27 mouse cellular contexts compared by ENCODE assay signal in the genomic region with DNA sequence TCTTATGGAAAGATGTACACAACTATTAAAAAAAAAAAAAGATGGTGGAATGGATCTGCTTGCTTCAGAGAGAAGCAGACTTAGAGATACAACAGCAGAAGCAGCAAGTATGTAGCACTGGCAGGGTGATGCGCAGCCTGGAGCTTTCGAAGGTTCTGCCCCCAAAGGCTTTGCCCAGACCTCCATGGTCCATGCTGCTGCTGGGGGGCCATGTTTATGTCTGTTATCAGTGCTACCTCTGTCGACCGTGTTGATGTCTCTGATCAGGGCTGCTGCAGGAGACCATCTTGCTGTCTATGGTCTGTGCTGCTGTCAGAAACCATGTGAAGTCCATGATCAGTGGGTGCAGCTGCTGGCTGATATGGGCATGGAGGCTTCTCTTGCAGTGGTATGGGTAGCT.
DNase-seq lines count a peak whose midpoint lies in the region; ATAC-seq and TF ChIP-seq lines count a peak whose summit lies in the region.
"Had no signal": no experiment of that assay in that cellular context is flagged by ENCODE, and none has a peak within 500 bp of the region (broad histone marks: within the 10 kb centered on the region; RNA-seq: fewer than 3 reads in every experiment).

No protein-coding gene starts in this region.

- DNase-seq in heart, adult 11 months: peak; percentile 64
- peak; percentile 35 for DNase-seq in intestine, embryonic 14.5 days (ENCODE audit: low spot score)
- peak; percentile 12 for DNase-seq in midbrain, embryonic 11.5 days (ENCODE audit: low spot score, missing footprints)
- no peak for DNase-seq in midbrain, postnatal 0 days (ENCODE audit: low spot score)
- DNase-seq in adrenal gland, postnatal 10 days: no peak
- DNase-seq: adrenal gland, adult 8-10 months; adrenal gland, postnatal 25 days; B cell, adult 2 months; cerebellum, adult 11 months; cerebellum, adult 18-20 months; cerebellum, adult 8-10 months; cerebellum, adult 9-11 months; cerebellum, postnatal 14 days; cerebellum, postnatal 36 days; embryo, embryonic 11 days had no signal

- H3K9ac ChIP-seq in heart, embryonic 12.5 days: no peak overlapping the region
- no peak overlapping the region for H3K9ac ChIP-seq in intestine, embryonic 14.5 days (ENCODE audit: low read length)
- H3K9ac ChIP-seq in intestine, postnatal 0 days (ENCODE audit: low read depth, low read length): no peak overlapping the region
- H3K9ac ChIP-seq in midbrain, embryonic 11.5 days (ENCODE audit: low read length): no peak overlapping the region
- H3K9ac ChIP-seq in midbrain, postnatal 0 days (replicated peaks; ENCODE audit: low read length, poor library complexity, severe bottlenecking): no peak overlapping the region
- H3K9ac ChIP-seq: embryonic facial prominence, embryonic 13.5 days; embryonic facial prominence, embryonic 15.5 days; forebrain, embryonic 12.5 days had no signal

- no peak overlapping the region for H3K27ac ChIP-seq in heart, embryonic 12.5 days (ENCODE audit: poor library complexity, severe bottlenecking)
- no peak overlapping the region for H3K27ac ChIP-seq in intestine, embryonic 14.5 days (ENCODE audit: low read depth)
- no peak overlapping the region for H3K27ac ChIP-seq in intestine, postnatal 0 days (ENCODE audit: low read depth, low read length)
- H3K27ac ChIP-seq in midbrain, embryonic 11.5 days (ENCODE audit: low read depth, low read length): no peak overlapping the region
- no peak overlapping the region for H3K27ac ChIP-seq in midbrain, postnatal 0 days (ENCODE audit: low read depth, low read length)
- H3K27ac ChIP-seq: embryonic facial prominence, embryonic 13.5 days; embryonic facial prominence, embryonic 15.5 days; forebrain, embryonic 10.5 days; forebrain, embryonic 12.5 days had no signal

- no peak for ATAC-seq in heart, embryonic 12.5 days (ENCODE audit: insufficient number of reproducible peaks, low FRiP score)
- ATAC-seq in intestine, embryonic 14.5 days (replicated peaks; ENCODE audit: low FRiP score, low TSS enrichment, low read depth): no peak
- ATAC-seq in intestine, postnatal 0 days: no peak
- no peak for ATAC-seq in midbrain, embryonic 11.5 days (ENCODE audit: low FRiP score)
- no peak for ATAC-seq in midbrain, postnatal 0 days (ENCODE audit: low FRiP score)
- ATAC-seq: activated CD4-positive, CD25-positive, alpha-beta regulatory T cell, adult 4 months; CD4-positive, CD25-positive, alpha-beta regulatory T cell, adult 4 months; forebrain, embryonic 14.5 days; Patski had no signal

- WGBS in heart, embryonic 12.5 days: 65% methylated on average over 4 of the region's 4 CpGs
- 84% methylated on average over 4 of the region's 4 CpGs for WGBS in intestine, embryonic 14.5 days
- WGBS in intestine, postnatal 0 days: 82% methylated on average over 4 of the region's 4 CpGs
- whole genome bisulfite sequencing in midbrain, embryonic 11.5 days: 93% methylated on average over 4 of the region's 4 CpGs
- WGBS in midbrain, postnatal 0 days: 92% methylated on average over 4 of the region's 4 CpGs

- H3K27me3 ChIP-seq in heart, embryonic 12.5 days (replicated peaks): no peaks in the 10 kb centered on the region
- H3K27me3 ChIP-seq in intestine, embryonic 14.5 days (replicated peaks; ENCODE audit: control insufficient read depth, insufficient read depth, low read length): no peaks in the 10 kb centered on the region
- H3K27me3 ChIP-seq in intestine, postnatal 0 days (replicated peaks; ENCODE audit: control insufficient read depth, insufficient read depth, low read length): no peaks in the 10 kb centered on the region
- H3K27me3 ChIP-seq in midbrain, embryonic 11.5 days (ENCODE audit: control insufficient read depth, insufficient read depth, low read length): no peaks in the 10 kb centered on the region
- H3K27me3 ChIP-seq in midbrain, postnatal 0 days (ENCODE audit: insufficient read depth, low read length): no peaks in the 10 kb centered on the region
- H3K27me3 ChIP-seq: embryonic facial prominence, embryonic 13.5 days; embryonic facial prominence, embryonic 15.5 days; forebrain, embryonic 12.5 days; Patski had no signal

- H3K9me3 ChIP-seq in heart, embryonic 12.5 days (replicated peaks): no peaks in the 10 kb centered on the region
- H3K9me3 ChIP-seq in intestine, embryonic 14.5 days (ENCODE audit: control insufficient read depth, low read length): no peaks in the 10 kb centered on the region
- no peaks in the 10 kb centered on the region for H3K9me3 ChIP-seq in intestine, postnatal 0 days (ENCODE audit: control insufficient read depth)
- no peaks in the 10 kb centered on the region for H3K9me3 ChIP-seq in midbrain, embryonic 11.5 days (ENCODE audit: control insufficient read depth, low read length)
- no peaks in the 10 kb centered on the region for H3K9me3 ChIP-seq in midbrain, postnatal 0 days (ENCODE audit: low read length)
- H3K9me3 ChIP-seq: embryonic facial prominence, embryonic 13.5 days; embryonic facial prominence, embryonic 15.5 days; forebrain, embryonic 10.5 days; forebrain, embryonic 12.5 days; G1E had no signal

- H3K36me3 ChIP-seq in heart, embryonic 12.5 days: no peaks in the 10 kb centered on the region
- no peaks in the 10 kb centered on the region for H3K36me3 ChIP-seq in intestine, embryonic 14.5 days (ENCODE audit: control insufficient read depth, insufficient read depth, low read length)
- no peaks in the 10 kb centered on the region for H3K36me3 ChIP-seq in intestine, postnatal 0 days (ENCODE audit: control insufficient read depth, insufficient read depth)
- H3K36me3 ChIP-seq in midbrain, embryonic 11.5 days (ENCODE audit: control insufficient read depth, insufficient read depth, low read length): no peaks in the 10 kb centered on the region
- no peaks in the 10 kb centered on the region for H3K36me3 ChIP-seq in midbrain, postnatal 0 days (ENCODE audit: insufficient read depth, low read length)
- H3K36me3 ChIP-seq: embryonic facial prominence, embryonic 13.5 days; embryonic facial prominence, embryonic 15.5 days; forebrain, embryonic 10.5 days; forebrain, embryonic 12.5 days; G1E had no signal

- no peaks in the 10 kb centered on the region for H3K4me1 ChIP-seq in heart, embryonic 12.5 days (replicated peaks)
- H3K4me1 ChIP-seq in intestine, embryonic 14.5 days (replicated peaks; ENCODE audit: control insufficient read depth, insufficient read depth, low read length): no peaks in the 10 kb centered on the region
- no peaks in the 10 kb centered on the region for H3K4me1 ChIP-seq in intestine, postnatal 0 days (replicated peaks; ENCODE audit: control insufficient read depth, insufficient read depth, low read length)
- peaks cover 4% of the 10 kb centered on the region; the same call in 1 of the 2 replicates for H3K4me1 ChIP-seq in midbrain, embryonic 11.5 days (ENCODE audit: control insufficient read depth, insufficient read depth, low read length)
- no peaks in the 10 kb centered on the region for H3K4me1 ChIP-seq in midbrain, postnatal 0 days (ENCODE audit: insufficient read depth, low read length)
- H3K4me1 ChIP-seq: embryonic facial prominence, embryonic 13.5 days; embryonic facial prominence, embryonic 15.5 days had no signal

- no peak overlapping the region for H3K4me2 ChIP-seq in heart, embryonic 12.5 days
- H3K4me2 ChIP-seq in intestine, embryonic 14.5 days (ENCODE audit: low read length): no peak overlapping the region
- no peak overlapping the region for H3K4me2 ChIP-seq in intestine, postnatal 0 days (replicated peaks; ENCODE audit: low read depth)
- H3K4me2 ChIP-seq in midbrain, embryonic 11.5 days: no peak overlapping the region
- H3K4me2 ChIP-seq in midbrain, postnatal 0 days (ENCODE audit: low read depth, low read length, poor library complexity, severe bottlenecking): no peak overlapping the region
- H3K4me2 ChIP-seq: embryonic facial prominence, embryonic 13.5 days; embryonic facial prominence, embryonic 15.5 days; forebrain, embryonic 12.5 days had no signal

- no peak for TF ChIP-seq CTCF in intestine, postnatal 0 days (IDR thresholded peaks at IDR 0.05; ENCODE audit: low read depth)
- TF ChIP-seq CTCF in midbrain, postnatal 0 days (IDR thresholded peaks at IDR 0.05): no peak

- H3K4me3 ChIP-seq in heart, embryonic 12.5 days: no peak overlapping the region
- no peak overlapping the region for H3K4me3 ChIP-seq in intestine, embryonic 14.5 days (ENCODE audit: low read depth, low read length)
- no peak overlapping the region for H3K4me3 ChIP-seq in intestine, postnatal 0 days (ENCODE audit: low read depth, low read length)
- H3K4me3 ChIP-seq in midbrain, embryonic 11.5 days (ENCODE audit: low read depth, low read length): no peak overlapping the region
- H3K4me3 ChIP-seq in midbrain, postnatal 0 days (ENCODE audit: low read depth, low read length): no peak overlapping the region
- H3K4me3 ChIP-seq: embryonic facial prominence, embryonic 13.5 days; embryonic facial prominence, embryonic 15.5 days; erythroblast, embryonic 14.5 days; forebrain, embryonic 10.5 days; forebrain, embryonic 12.5 days had no signal

Comparison
In these comparisons a context has a peak if more than half of its experiments do, and no peak if none do; other contexts are left out.
1. DNase-seq: peak in heart, adult 11 months (single experiment), intestine, embryonic 14.5 days (single experiment) and midbrain, embryonic 11.5 days (single experiment); none in midbrain, postnatal 0 days (single experiment) and adrenal gland, postnatal 10 days (single experiment).